Mouse (Mus musculus): ENCODE results near the gene Hddc3.
A peak's percentile ranks its signal among the peaks of the same experiment; 100 is the strongest.

Gene Hddc3

GRCm38 (mm10) chr7:80334848-80335247 is 8.1 kb upstream of the Hddc3 start:
- no peak for DNase-seq (ENCODE audit: low spot score)

GRCm38 (mm10) chr7:80336932-80337331 is 6.0 kb upstream of the Hddc3 start:
- no peak for DNase-seq (ENCODE audit: low spot score)

GRCm38 (mm10) chr7:80339371-80339770 is 3.5 kb upstream of the Hddc3 start:
- DNase-seq (ENCODE audit: low spot score) = no peak

- peak; percentile 97 for DNase-seq (ENCODE audit: low spot score)
These were observed 2.9 kb upstream of the Hddc3 start for GRCm38 (mm10) chr7:80339793-80340628.

GRCm38 (mm10) chr7:80340793-80341192 is 2.1 kb upstream of the Hddc3 start, which contains the start of gene Unc45a:
Gene Unc45a, minus strand, starts transcription at chr7:80341005.
- peak; percentile 55 for DNase-seq (ENCODE audit: low spot score)

- DNase-seq (ENCODE audit: low spot score) = no peak
These were observed 1.1 kb upstream of the Hddc3 start for GRCm38 (mm10) chr7:80341793-80342192.

- DNase-seq (ENCODE audit: low spot score) = no peak
These were observed 540 bp downstream of the Hddc3 start for GRCm38 (mm10) chr7:80343270-80344018.

GRCm38 (mm10) chr7:80346173-80346572 is 3.3 kb downstream of the Hddc3 start:
- DNase-seq (ENCODE audit: low spot score) = no peak

- DNase-seq (ENCODE audit: low spot score) = no peak
These were observed 3.9 kb downstream of the Hddc3 start for GRCm38 (mm10) chr7:80346830-80347229.

- no peak for DNase-seq (ENCODE audit: low spot score)
These were observed 5.0 kb downstream of the Hddc3 start for GRCm38 (mm10) chr7:80347670-80348586.

- no peak for DNase-seq (ENCODE audit: low spot score)
These were observed 7.9 kb downstream of the Hddc3 start for GRCm38 (mm10) chr7:80350808-80351207.

- no peak for DNase-seq (ENCODE audit: low spot score)
These were observed 10.0 kb downstream of the Hddc3 start for GRCm38 (mm10) chr7:80352920-80353319.

GRCm38 (mm10) chr7:80356351-80356750 is 13.4 kb downstream of the Hddc3 start:
- DNase-seq (ENCODE audit: low spot score) = no peak

GRCm38 (mm10) chr7:80357156-80357555 is 14.3 kb downstream of the Hddc3 start:
- DNase-seq (ENCODE audit: low spot score) = peak; percentile 32

- DNase-seq (ENCODE audit: low spot score) = no peak
These were observed 15.1 kb downstream of the Hddc3 start for GRCm38 (mm10) chr7:80358039-80358438.

- DNase-seq (ENCODE audit: low spot score) = no peak
These were observed 17.5 kb downstream of the Hddc3 start for GRCm38 (mm10) chr7:80360435-80360834.

GRCm38 (mm10) chr7:80365759-80366158 is 22.9 kb downstream of the Hddc3 start:
- peak; percentile 45 for DNase-seq (ENCODE audit: low spot score)

GRCm38 (mm10) chr7:80367232-80367631 is 24.3 kb downstream of the Hddc3 start:
- DNase-seq (ENCODE audit: low spot score) = no peak

- DNase-seq (ENCODE audit: low spot score) = no peak
These were observed 25.1 kb downstream of the Hddc3 start for GRCm38 (mm10) chr7:80368009-80368408.

- no peak for DNase-seq (ENCODE audit: low spot score)
These were observed 25.9 kb downstream of the Hddc3 start for GRCm38 (mm10) chr7:80368635-80369421.

GRCm38 (mm10) chr7:80369461-80369860 is 26.6 kb downstream of the Hddc3 start:
- DNase-seq (ENCODE audit: low spot score) = no peak

Measured in ovary, adult 18-20 months (tissue).